In the genomic region with DNA sequence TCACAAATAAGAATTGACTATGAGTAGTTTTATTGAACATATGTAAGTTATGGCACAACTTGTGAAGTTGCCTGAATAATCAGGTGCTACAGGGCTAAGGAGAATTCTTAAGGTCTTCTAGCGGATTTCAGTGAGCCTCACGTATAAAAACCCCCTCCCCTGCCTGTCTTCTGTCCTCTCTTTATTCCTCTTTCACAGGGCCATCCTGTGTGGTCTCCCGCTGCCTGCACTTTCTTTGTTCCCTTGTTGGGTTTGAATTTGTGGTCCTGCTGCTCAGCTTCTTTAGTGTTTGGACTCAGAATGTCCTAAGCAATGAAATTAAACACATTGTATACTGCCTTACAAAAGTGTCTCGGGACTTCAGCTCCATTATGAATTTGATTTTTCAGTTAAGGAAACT, we compare ENCODE assay signal across 24 mouse cellular contexts.
DNase-seq lines count a peak whose midpoint lies in the region; ATAC-seq lines count a peak whose summit lies in the region.
"Had no signal": no experiment of that assay in that cellular context is flagged by ENCODE, and none has a peak within 500 bp of the region (broad histone marks: within the 10 kb centered on the region; RNA-seq: fewer than 3 reads in every experiment).

No protein-coding gene starts in this region.

- WGBS in hindbrain, embryonic 10.5 days, result 12% methylated on average over 4 of the region's 4 CpGs
- 15% methylated on average over 4 of the region's 4 CpGs for WGBS in hindbrain, embryonic 14.5 days
- WGBS in midbrain, embryonic 14.5 days, result 12% methylated on average over 4 of the region's 4 CpGs
- 8% methylated on average over 4 of the region's 4 CpGs for WGBS in midbrain, embryonic 15.5 days

- H3K4me2 ChIP-seq in hindbrain, embryonic 14.5 days (replicated peaks), result no peak overlapping the region
- no peak overlapping the region for H3K4me2 ChIP-seq in midbrain, embryonic 14.5 days (ENCODE audit: low read length)
- no peak overlapping the region for H3K4me2 ChIP-seq in midbrain, embryonic 15.5 days
- H3K4me2 ChIP-seq: heart, embryonic 15.5 days; liver, embryonic 13.5 days; neural tube, embryonic 13.5 days; stomach, embryonic 15.5 days had no signal

- no peaks in the 10 kb centered on the region for H3K9me3 ChIP-seq in hindbrain, embryonic 10.5 days
- no peaks in the 10 kb centered on the region for H3K9me3 ChIP-seq in hindbrain, embryonic 14.5 days (ENCODE audit: control insufficient read depth, low read length)
- no peaks in the 10 kb centered on the region for H3K9me3 ChIP-seq in midbrain, embryonic 14.5 days (ENCODE audit: control insufficient read depth, low read length)
- no peaks in the 10 kb centered on the region for H3K9me3 ChIP-seq in midbrain, embryonic 15.5 days
- H3K9me3 ChIP-seq: heart, embryonic 15.5 days; liver, embryonic 13.5 days; neural tube, embryonic 13.5 days; stomach, embryonic 15.5 days had no signal

- peak overlapping the region; percentile 83 for H3K27ac ChIP-seq in hindbrain, embryonic 10.5 days
- H3K27ac ChIP-seq in hindbrain, embryonic 14.5 days, result no peak overlapping the region
- H3K27ac ChIP-seq in midbrain, embryonic 14.5 days (replicated peaks; ENCODE audit: low read depth, low read length), result no peak overlapping the region
- no peak overlapping the region for H3K27ac ChIP-seq in midbrain, embryonic 15.5 days
- H3K27ac ChIP-seq: heart, embryonic 15.5 days; hindbrain, postnatal 0 days; liver, embryonic 13.5 days; neural tube, embryonic 13.5 days; stomach, embryonic 15.5 days had no signal

- H3K4me3 ChIP-seq in hindbrain, embryonic 10.5 days, result no peak overlapping the region
- no peak overlapping the region for H3K4me3 ChIP-seq in hindbrain, embryonic 14.5 days (replicated peaks; ENCODE audit: low read length)
- no peak overlapping the region for H3K4me3 ChIP-seq in midbrain, embryonic 14.5 days (replicated peaks; ENCODE audit: low read depth, low read length)
- no peak overlapping the region for H3K4me3 ChIP-seq in midbrain, embryonic 15.5 days
- H3K4me3 ChIP-seq: heart, embryonic 15.5 days; liver, embryonic 13.5 days; neural tube, embryonic 13.5 days; stomach, embryonic 15.5 days had no signal

- no peak for ATAC-seq in hindbrain, embryonic 14.5 days (ENCODE audit: low FRiP score)
- no peak for ATAC-seq in midbrain, embryonic 14.5 days (ENCODE audit: low FRiP score, low TSS enrichment)
- no peak for ATAC-seq in midbrain, embryonic 15.5 days (replicated peaks)
- ATAC-seq: activated CD4-positive, CD25-positive, alpha-beta regulatory T cell, adult 4 months; hindbrain, postnatal 0 days had no signal

- DNase-seq in hindbrain, embryonic 10.5 days (ENCODE audit: low spot score), result no peak
- no peak for DNase-seq in hindbrain, embryonic 14.5 days (ENCODE audit: low spot score)
- peak; percentile 26 for DNase-seq in midbrain, embryonic 14.5 days
- peak; percentile 71 for DNase-seq in embryo, embryonic 10.5 days (ENCODE audit: low spot score)
- peak; percentile 59 for DNase-seq in retina, postnatal 1 day
- DNase-seq in cerebellum, postnatal 25 days, result no peak
- DNase-seq: adrenal gland, postnatal 14 days; B cell, adult 2 months; cerebellum, adult 8-10 months; gastrocnemius, postnatal 36 days; heart, postnatal 36 days; kidney, adult 11 months; layer of hippocampus, adult 9-11 months; liver, embryonic 13.5 days; lung, adult 2 months; lung, postnatal 14 days; thymus, postnatal 25 days had no signal

- no peak overlapping the region for H3K9ac ChIP-seq in hindbrain, embryonic 14.5 days
- H3K9ac ChIP-seq in midbrain, embryonic 14.5 days (replicated peaks; ENCODE audit: low read length), result no peak overlapping the region
- no peak overlapping the region for H3K9ac ChIP-seq in midbrain, embryonic 15.5 days
- H3K9ac ChIP-seq: heart, embryonic 15.5 days; liver, embryonic 13.5 days; neural tube, embryonic 13.5 days; stomach, embryonic 15.5 days had no signal

- no peaks in the 10 kb centered on the region for H3K27me3 ChIP-seq in hindbrain, embryonic 10.5 days (ENCODE audit: insufficient read depth, poor library complexity, severe bottlenecking)
- no peaks in the 10 kb centered on the region for H3K27me3 ChIP-seq in hindbrain, embryonic 14.5 days (ENCODE audit: control insufficient read depth, insufficient read depth, low read length)
- H3K27me3 ChIP-seq in midbrain, embryonic 14.5 days (ENCODE audit: control insufficient read depth, insufficient read depth, low read length), result no peaks in the 10 kb centered on the region
- no peaks in the 10 kb centered on the region for H3K27me3 ChIP-seq in midbrain, embryonic 15.5 days (replicated peaks)
- H3K27me3 ChIP-seq: CH12.LX; heart, embryonic 15.5 days; liver, embryonic 13.5 days; neural tube, embryonic 13.5 days; stomach, embryonic 15.5 days had no signal

- no peaks in the 10 kb centered on the region for H3K36me3 ChIP-seq in hindbrain, embryonic 10.5 days
- no peaks in the 10 kb centered on the region for H3K36me3 ChIP-seq in hindbrain, embryonic 14.5 days (replicated peaks; ENCODE audit: control insufficient read depth, insufficient read depth)
- no peaks in the 10 kb centered on the region for H3K36me3 ChIP-seq in midbrain, embryonic 14.5 days (ENCODE audit: control insufficient read depth, insufficient read depth, low read length)
- H3K36me3 ChIP-seq in midbrain, embryonic 15.5 days (replicated peaks), result no peaks in the 10 kb centered on the region
- H3K36me3 ChIP-seq: heart, embryonic 15.5 days; liver, embryonic 13.5 days; neural tube, embryonic 13.5 days; stomach, embryonic 15.5 days had no signal

- H3K4me1 ChIP-seq in hindbrain, embryonic 10.5 days (replicated peaks), result peaks cover 55% of the 10 kb centered on the region
- 0 out of 2 replicates have a peak, but pooled peaks cover 11% of the 10 kb centered on the region for H3K4me1 ChIP-seq in hindbrain, embryonic 14.5 days (replicated peaks; ENCODE audit: control insufficient read depth, insufficient read depth, low read length)
- H3K4me1 ChIP-seq in midbrain, embryonic 14.5 days (ENCODE audit: control insufficient read depth, insufficient read depth, low read length), result peaks cover 13% of the 10 kb centered on the region; the same call in 1 of the 2 replicates
- H3K4me1 ChIP-seq in midbrain, embryonic 15.5 days, result peaks cover 8% of the 10 kb centered on the region; the same call in 1 of the 2 replicates

Comparison
In these comparisons a context has a peak if more than half of its experiments do, and no peak if none do; other contexts are left out.
1. DNase-seq: peak in midbrain, embryonic 14.5 days (single experiment), embryo, embryonic 10.5 days (single experiment) and retina, postnatal 1 day (single experiment); none in hindbrain, embryonic 10.5 days (single experiment), hindbrain, embryonic 14.5 days (single experiment) and cerebellum, postnatal 25 days (0 of 2).